Mouse (Mus musculus) heart, adult 2 months (tissue): ENCODE measurements at regions not wholly inside any gene's neighbourhood (a gene's known extent, or its start where the extent isn't known, plus 50 kb on each side); places are given as distances from the start of the nearest gene placed in this dataset.

Experiments
- CTCF ChIP-seq: fragments of 200-600 bp; IDR thresholded peaks from 2 replicates; pipeline ENCODE4 v1.8.1; 2022; ENCODE audit warnings: antibody characterized with exemption, mild to moderate bottlenecking, moderate library complexity
- EP300 ChIP-seq: fragments of 200-500 bp; IDR thresholded peaks from 2 replicates; pipeline ENCODE4 v1.6.1; 2011; ENCODE audit warnings: low read depth, low read length, control low read depth; ENCODE audit not compliant: insufficient read depth
- POLR2A ChIP-seq: fragments of 200-500 bp; IDR thresholded peaks from 2 replicates; pipeline ENCODE4 v1.6.1; 2011; ENCODE audit warnings: mild to moderate bottlenecking, low read depth, low read length, control low read depth; ENCODE audit not compliant: insufficient read depth

- no peak for TF ChIP-seq POLR2A
- TF ChIP-seq EP300, result no peak
- no peak for TF ChIP-seq CTCF
Measured at GRCm38 (mm10) chr8:12050841-12051240, 210.6 kb downstream of the Tex29 start.
